Mouse (Mus musculus): ENCODE data around the gene Paqr7.
"Not testable (repeated sequence)": the region's sequence is repeated elsewhere in the genome, so short reads cannot be mapped to it uniquely, and the experiment has no call there.

The Paqr7 gene

DNA sequence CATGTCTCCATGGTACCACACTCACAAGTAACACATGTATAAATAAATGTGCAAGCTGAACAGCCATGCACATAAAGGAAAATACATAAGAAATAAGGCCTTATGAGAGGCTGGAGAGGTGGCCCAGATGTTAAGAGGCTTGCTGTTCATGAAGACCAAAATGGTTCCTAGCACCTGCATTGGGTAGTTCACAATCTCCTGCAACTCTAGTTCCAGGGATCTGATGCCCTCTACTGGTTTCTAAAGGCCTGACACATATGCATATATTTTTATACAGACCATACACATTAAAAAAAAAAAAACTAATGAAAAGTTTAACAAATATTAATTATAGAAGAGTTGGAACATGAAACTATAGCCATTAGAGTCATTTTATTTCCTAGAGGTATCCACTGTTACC is 25.0 kb upstream of the Paqr7 start:
- no peak for DNase-seq (ENCODE audit: low read depth in 1 of 2, low spot score in 2 of 2)

DNA sequence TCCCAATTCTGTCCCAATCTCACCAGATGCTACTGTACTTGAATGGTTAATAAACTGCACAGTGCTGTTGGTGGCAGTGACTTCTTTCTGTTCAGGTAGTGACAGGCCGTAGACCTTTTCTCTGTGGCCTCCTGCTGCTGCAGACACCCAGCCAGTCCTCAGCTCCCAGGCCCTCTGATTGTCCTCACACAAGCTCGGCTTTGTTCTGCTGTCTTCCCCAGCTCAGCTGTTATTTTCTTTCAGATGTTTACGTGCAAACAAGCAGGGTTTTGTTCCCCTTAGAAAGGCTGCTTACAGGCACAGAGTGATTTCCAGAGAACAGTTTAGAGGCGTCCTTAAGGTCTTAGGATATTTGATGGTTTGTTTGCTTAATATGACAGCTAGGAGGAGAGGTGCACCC is 22.7 kb upstream of the Paqr7 start:
- no peak for DNase-seq (ENCODE audit: low read depth in 1 of 2, low spot score in 2 of 2)

DNA sequence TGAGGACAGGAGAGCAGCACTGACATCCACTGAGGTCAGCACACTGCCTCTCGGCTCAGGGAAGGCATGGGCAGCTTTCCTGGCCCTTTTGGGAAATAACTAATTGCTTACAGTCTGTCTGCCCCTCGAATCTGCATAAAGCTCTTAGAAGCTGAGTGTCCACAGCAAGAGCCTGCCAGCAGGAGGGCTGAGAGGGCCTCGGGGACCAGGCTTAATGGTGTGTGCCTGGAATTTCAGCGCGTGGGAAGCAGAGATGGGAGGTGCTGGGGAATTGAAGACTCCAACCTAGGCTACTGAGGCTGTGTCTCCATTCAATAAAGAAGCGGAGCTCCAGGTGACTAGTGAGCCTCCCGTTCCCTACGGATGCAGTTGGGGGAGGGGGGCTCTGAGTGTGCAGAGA is 22.3 kb upstream of the Paqr7 start:
- no peak for DNase-seq (ENCODE audit: low read depth in 1 of 2, low spot score in 2 of 2)

DNA sequence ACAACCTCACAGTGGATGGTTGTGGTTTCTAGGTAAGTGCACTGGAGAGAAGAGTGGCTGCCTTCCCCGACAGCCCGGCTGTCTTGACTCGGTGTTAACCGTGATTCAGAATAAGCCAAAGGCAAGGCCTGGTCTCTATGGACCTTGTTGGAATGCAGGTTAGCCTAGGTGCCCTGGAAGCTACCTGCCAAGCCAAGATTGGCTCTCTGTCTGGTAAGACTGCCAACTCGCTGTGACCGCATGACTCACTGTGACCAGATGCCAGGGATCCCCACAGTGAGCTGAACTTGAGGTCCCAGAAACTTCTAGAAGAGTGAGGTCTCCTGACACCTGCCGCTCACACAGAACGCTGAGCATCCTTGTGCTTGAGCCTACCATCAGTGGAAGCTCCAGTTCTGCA is 19.6 kb upstream of the Paqr7 start:
- DNase-seq (ENCODE audit: low read depth in 1 of 2, low spot score in 2 of 2) = no peak

DNA sequence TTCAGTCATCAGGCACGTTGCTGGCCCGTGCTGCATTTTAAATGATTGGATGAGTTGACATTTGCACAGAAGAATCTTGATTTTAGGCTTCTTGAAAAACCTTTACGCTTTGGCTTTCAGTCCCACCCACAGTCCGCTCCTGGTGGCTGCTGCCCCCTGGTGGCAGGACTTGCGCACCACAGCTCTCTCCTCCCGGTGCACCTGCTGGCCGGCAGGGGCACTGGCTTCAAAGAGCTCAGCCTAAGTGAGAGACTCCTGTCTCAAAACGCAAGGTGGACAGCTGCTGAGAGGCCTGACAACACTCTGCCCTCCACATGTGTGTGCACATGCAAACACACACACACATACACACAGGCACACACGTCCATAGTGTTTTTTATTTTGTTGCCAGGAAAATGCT is 18.5 kb upstream of the Paqr7 start:
- peak; percentile 79 to 89 for DNase-seq (ENCODE audit: low read depth in 1 of 2, low spot score in 2 of 2)

DNA sequence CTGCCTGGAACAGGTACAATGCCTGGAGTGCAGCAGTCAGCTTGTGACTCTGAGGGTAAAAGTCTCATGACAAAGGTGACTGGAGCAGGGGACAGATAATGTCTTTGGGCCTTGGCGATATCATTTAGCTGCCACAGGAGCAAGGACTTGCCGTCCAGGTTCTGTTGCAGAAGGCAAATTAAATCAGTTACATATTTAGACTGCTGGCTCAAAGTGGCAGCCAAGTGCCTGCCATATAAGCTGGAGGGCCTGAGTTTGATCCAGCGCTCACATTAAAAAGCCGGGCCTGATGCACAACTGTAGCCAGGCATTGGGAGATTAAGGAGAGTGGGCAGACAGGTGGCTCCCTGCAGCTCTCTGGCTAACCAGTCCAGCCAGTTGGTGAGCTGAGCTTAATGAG is 16.7 kb upstream of the Paqr7 start:
- no peak for DNase-seq (ENCODE audit: low read depth in 1 of 2, low spot score in 2 of 2)

DNA sequence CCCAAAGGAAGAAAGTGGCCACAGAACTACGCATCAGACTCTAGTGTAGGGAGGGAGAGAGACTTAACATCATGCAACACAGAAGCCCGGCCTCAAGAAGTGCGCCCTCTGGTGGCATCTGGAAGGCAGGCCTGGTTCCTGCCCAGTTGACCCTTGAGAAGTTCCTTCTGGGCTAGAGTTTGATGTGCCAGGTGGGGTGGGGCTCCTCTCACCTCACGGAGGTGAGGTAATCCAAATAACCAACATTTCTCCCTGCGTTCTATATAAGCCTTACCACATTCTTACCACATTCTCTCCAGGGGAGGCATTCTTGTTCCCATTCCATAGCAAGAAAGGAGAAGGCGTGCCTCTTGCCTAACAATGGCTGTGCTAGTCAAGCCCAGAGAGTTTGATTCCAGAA is 15.6 kb upstream of the Paqr7 start:
- peak in 1 of 2 experiments; percentile 66 for DNase-seq (ENCODE audit: low read depth in 1 of 2, low spot score in 2 of 2)

DNA sequence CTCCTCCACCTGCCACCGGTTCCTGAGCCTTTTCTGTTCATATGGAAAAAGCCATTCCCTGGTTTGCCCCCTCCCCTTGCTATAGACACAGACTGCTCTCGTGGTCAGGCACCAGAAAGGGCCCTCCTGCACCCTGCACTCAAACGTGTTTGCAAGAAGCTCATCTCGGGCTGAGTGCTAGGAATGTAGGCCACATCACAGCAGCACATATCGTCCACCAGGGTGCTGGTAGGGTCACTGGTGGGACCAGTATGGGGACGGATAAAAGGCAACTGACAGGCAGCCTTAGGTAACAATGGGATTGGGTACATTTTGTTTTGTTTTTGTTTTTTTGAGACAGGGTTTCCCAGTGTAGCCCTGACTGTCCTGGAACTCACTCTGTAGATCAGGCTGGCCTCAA is 15.2 kb upstream of the Paqr7 start:
- DNase-seq (ENCODE audit: low read depth in 1 of 2, low spot score in 2 of 2) = no peak

DNA sequence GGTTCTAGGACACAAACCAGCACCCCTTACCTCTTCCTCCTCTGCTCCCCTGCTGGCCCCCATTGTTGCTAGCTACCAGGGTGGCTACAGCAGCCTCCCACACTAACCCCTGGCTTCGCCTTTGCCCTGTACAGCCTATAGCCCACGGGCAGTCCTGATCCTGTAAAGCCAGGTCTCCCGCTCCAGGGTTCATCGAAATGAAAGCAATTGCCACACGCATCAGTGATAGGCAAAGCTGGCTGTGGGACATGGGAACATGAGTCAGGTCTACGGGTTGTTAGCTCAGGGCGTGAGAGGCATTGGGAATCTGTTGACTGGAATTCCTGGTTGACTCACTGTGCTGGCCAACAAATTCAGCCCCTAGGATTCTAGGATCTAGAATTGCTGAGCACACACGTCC is 14.1 kb upstream of the Paqr7 start:
- no peak for DNase-seq (ENCODE audit: low read depth in 1 of 2, low spot score in 2 of 2)

DNA sequence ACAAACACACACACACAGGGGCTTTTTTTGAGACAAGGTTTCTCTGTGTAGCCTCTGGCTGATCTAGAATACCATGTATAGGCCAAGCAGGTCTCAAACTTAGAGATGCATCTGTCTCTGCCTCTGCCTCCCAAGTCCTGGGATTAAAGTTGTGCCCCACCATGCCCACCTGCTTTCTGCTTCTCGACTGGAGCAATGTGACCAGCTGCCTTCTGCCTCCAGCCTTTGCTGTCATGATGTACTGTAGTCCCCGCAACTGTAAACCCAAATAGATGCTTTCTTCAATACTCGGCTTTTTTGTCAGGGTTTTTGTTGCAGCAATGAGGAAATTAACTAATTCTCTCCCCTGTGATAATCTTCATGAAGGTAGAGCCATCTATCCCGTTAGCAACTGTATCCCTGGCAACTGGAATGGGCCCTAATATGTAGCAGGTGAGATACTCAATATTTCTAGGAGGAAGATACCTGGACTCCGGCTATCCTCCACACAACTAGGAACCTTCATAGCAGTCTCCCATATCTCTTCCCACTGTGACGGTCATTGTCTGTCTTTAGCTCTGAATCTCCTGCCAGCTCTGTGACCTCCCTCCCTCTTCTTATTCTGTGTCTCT is 13.3 kb upstream of the Paqr7 start:
- DNase-seq (ENCODE audit: low read depth in 1 of 2, low spot score in 2 of 2) = no peak

DNA sequence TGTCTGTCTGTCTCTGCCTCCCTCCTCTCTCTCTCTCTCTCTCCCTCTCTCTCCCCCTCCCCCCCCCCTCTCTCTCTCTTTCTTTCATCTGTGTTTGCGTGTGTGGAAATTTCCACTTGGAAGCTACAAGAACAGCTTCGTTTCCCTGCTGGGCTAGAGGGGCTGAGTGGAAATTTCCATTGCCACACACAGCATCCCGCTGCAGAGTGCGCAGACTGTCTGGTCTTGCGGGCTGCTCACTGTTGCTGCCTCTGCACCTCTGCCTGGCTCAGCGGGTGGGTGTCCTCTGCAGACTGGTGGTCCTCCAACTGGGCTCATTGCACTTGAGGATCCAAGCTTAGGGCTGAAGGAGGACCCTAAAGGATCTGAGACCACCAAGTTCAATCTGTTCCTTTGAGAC is 12.8 kb upstream of the Paqr7 start:
- no peak for DNase-seq (ENCODE audit: low read depth in 1 of 2, low spot score in 2 of 2)

DNA sequence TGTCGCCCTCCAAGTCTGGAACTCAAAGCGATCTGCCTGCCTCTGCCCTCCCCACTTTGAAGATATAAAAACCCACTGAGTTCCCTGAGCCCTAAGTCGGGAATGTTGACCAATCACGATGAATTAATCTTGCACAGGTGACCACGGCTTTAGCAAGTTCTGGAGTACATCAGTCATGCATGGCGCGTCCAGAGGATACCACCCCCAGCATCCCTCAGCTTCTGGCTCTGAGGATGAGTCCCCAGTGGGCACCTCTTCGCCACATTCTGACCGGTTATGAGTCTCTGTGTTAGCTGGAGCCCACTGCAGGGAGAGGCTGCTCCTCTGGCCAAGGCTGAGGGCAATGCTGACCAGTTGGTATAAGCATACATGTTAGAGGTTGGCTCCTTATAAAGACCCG is 12.3 kb upstream of the Paqr7 start:
- DNase-seq (ENCODE audit: low read depth in 1 of 2, low spot score in 2 of 2) = no peak

DNA sequence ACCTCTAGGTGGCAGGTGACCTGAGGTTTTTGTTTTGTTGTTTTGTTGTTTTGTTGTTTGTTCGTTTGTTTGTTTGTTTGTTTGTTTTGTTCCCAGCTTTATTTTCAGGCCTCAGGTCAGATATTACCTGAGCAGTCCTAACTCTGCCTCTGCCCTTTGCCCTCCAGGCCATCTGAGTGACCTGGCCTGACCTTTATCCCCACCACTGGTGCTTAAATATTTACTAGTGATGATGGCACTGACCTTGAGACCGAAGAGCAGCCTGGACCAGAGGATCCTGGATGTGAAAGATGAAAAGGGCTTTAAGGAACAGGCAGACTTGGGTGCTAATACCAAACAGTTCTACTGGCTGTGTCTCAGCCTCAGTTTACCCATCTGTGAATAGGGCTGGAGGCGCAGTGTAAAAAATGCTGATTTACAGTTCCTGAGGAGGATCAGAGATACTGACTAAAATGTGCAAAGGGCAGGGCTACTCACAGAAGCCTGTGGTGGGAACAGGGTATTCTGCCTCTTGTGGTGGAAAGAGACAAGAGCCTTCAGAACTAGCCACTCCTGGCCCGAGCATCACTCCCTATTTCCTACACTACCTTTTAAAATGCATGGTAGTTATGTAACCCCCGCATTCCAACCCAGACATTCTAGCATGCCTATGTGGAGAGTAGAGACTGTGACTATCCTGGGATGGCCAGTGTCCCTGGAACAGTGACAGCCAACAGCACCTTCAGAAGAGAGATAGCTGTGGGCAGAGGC is 11.2 kb upstream of the Paqr7 start:
- no peak for DNase-seq (ENCODE audit: low read depth in 1 of 2, low spot score in 2 of 2)

DNA sequence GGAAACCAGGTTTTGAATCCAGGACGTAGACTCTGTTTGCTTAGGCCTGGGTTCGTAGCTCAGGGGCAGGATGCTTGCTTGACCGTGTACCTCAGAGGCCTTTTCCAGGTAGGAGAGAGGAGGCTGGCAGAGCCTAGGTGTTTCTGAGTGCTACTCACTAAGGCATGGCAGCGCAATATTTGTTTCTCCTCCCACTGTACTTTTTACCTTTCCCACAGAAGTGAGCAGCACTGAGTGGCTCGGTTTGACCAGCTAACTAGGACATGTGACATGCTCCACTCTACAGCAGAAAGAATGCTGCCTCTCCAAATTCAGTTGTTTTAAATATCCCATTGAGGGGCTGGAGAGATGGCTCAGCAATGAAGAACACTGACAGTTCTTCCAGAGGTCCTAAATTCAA is 8.3 kb upstream of the Paqr7 start:
- DNase-seq (ENCODE audit: low read depth in 1 of 2, low spot score in 2 of 2) = no peak

DNA sequence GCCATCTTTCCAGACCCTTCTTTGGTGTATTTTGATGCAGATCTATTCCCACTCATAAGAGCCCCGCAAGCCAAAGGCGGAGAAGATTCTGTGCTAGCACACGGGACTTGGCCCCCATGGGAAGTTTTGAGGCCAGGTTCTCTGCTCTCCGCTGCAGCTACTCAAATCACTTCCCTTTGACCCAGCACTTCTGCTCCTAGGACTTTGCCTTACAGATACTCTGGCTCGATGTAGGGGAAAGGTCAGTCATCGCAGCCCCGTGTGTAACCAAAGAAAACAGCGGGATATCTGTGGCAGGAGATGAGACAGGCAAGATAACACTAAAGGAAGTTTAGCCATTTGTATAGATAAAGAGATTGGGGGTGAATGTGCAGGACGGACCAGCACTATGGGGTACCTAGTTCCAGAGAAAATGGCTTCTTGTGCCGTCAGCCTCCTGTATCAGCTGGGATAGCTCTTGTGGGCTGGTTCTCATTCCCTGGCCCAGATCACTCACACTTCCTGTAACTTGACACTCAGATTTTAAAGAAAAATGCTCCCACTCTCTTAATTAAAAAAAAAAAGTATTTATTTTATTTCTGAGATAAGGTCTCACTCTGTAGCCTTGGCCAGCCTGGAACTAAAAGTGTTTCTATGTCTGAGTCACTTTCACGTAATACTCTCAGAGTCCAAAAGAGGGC is 6.4 kb upstream of the Paqr7 start:
- DNase-seq (ENCODE audit: low read depth in 1 of 2, low spot score in 2 of 2) = no peak

DNA sequence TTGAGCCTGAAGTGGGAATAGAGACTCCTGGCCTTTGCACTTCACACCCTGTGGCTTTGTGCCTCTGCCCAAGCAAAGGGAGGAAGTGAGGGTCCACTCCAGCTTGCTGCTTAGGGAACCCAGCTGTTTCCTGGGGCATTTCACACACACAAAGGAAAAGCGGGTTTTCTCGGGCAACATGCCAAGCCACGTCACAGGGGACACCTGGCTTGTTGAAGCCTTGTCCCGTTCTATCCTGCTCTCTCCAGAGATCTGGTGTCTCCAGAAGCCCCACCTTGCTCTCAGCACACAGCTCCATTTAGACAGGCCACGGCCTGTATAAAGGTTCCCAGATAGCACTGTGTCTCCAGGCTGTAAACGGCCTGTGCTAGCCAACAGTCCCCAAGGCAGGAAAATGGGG is 4.8 kb upstream of the Paqr7 start:
- no peak for DNase-seq (ENCODE audit: low read depth in 1 of 2, low spot score in 2 of 2)

DNA sequence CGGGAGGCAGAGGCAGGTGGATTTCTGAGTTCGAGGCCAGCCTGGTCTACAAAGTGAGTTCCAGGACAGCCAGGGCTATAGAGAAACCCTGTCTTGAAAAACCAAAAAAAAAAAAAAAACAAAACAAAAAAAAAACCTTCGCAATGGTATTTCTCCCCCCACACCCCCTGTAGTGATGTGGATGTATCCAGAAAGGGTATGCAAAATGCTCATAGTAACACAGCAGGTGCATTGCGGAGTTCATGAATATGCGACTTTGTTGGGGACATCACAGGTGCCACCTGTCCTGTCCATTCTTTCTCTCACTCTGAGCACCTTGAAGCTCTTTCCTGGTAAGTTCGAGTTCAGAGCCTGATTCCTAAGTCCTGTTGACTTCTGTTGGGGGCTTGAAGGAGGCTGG is 2.3 kb upstream of the Paqr7 start:
- DNase-seq (ENCODE audit: low read depth in 1 of 2, low spot score in 2 of 2) = not testable (repeated sequence)

DNA sequence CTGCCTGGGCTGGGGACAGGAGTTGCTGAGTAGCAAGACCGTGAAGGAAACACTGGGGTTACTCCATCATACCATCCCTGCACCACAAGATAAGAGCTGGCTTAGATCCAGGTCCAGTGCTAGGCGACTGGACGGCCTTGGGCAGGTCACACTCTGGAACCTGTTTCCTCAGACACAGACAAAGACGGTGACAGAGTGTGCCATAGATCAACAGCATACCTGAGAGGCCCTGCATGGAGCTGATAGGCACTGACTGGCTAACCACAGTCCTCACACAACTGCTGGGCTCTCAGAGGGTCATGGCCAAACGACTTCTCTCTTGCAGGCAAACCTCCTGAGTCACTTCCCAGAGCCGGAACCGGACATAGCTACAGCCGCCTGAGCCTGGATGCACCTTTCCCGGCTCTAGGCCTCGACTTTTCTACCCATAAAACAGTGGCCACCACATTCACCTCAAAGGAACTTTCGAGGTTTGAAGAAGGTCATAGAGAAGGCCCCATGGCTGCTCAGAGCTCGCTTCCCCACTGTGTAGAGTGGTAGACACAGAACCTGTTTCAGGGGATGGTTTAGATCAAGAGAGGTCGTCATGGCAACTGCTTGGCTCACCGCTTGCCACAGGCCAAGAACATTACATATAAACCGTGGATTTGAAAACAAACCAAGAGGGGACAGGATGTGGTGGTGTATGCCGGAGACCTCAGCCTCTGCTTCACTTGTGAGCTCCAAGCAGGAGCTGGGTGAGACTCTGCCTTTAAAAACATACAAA is 1.5 kb upstream of the Paqr7 start:
- DNase-seq (ENCODE audit: low read depth in 1 of 2, low spot score in 2 of 2) = no peak

DNA sequence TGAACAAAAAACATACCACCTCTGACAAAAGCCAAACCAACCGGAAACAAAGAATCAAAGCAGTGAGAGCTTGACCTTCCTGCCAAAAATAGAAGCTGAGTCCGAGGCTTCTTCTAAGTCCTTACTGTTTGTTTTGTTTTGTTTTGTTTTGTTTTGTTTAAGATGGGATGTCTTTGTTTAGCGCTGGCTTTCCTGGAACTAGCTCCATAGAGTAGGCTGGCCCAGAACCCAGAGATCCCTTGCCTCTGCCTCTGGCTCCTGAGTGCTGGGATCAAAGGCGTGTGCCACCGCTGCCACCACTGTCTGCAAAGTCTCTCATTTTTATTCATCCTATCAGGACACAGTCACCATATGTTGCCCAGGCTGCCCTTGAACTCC is 962 bp upstream of the Paqr7 start:
- DNase-seq (ENCODE audit: low read depth in 1 of 2, low spot score in 2 of 2) = no peak

DNA sequence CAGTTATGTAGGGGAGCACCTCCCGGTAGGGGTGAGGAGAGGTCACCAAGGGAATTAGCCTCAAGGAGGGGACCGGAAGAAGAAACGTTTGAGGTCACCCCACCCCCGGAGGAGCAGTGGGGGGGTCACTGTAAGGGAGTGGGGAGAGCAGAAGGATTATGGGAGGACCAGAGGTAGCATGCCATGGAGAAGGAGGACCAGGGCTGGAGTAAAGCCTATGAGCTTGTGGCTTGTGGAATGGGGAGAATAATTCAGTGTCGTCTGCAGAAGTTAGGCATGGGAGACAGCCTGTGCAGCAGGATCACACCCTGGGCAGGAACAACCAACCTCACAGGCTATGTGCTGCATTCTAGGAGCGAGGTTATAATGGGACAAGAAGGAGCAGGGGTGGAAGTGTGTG is 726 bp downstream of the Paqr7 start:
- DNase-seq (ENCODE audit: low read depth in 1 of 2, low spot score in 2 of 2) = no peak

DNA sequence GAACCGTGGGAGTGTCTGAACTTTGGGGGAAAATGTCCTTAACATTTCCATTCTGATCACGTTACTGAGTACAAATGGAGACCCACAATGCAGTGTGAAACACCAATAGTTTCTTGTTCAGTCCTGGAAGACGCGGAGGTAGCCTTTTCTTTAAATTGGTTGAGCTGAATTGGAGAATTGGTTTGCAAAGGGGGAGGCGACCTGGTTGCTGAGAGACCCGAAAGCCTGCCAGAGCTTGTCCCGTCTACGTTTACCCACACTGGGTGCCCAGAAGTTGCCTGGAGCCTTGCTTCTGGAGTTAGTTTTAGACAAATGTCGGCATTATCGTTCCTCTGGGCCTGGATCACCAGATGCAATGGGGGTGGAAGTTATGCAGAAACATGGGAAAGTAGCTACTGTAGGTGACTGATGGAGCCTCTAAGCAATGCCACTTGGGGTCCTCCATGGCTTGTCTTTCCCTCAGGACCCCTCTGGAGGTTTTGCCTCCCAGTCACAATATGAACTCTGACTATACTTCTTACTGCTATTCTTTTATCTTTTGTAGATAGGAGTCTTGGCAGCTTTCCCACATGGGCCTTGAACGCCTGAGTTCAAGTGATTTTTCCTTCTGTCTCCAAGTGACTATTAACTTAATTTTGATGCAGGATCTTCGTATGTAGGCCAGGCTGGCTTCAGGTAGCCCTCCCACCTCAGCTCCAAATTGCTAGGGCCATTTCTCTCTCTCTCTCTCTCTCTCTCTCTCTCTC is 1.7 kb downstream of the Paqr7 start:
- no peak for DNase-seq (ENCODE audit: low read depth in 1 of 2, low spot score in 2 of 2)

Data from monocyte, adult 2 months (primary cell).